Mouse (Mus musculus): ENCODE measurements around the gene Hoxa9. TPM values are rescaled to one million over a fixed set of nuclear protein-coding genes. Genes with fewer than 3 reads are reported as not detected.
A peak's percentile ranks its signal among the peaks of the same experiment; 100 is the strongest.

Hoxa9 gene
- polyA plus RNA-seq, 1 experiment from 2014 or later, result 57.3 TPM

GRCm38 (mm10) chr6:52245040-52245756, 14.3 kb upstream of the Hoxa9 start:
- under 1% methylated on average over 69 of the region's 71 CpGs for WGBS
- peak overlapping the region; percentile 88 for H3K27ac ChIP-seq
- H3K27me3 ChIP-seq (ENCODE audit: insufficient read depth, low read length), result no peaks in the 10 kb centered on the region
- peak overlapping the region; percentile 72 for H3K4me3 ChIP-seq (replicated peaks; ENCODE audit: low read depth, low read length)
- peak overlapping the region; percentile 90 for H3K4me2 ChIP-seq (ENCODE audit: low read length)
- peak overlapping the region; percentile 93 for H3K9ac ChIP-seq (ENCODE audit: low read depth, low read length)
- no peaks in the 10 kb centered on the region for H3K9me3 ChIP-seq (replicated peaks; ENCODE audit: low read length)
- peaks cover 22% of the 10 kb centered on the region for H3K4me1 ChIP-seq (replicated peaks; ENCODE audit: insufficient read depth, low read length)
- H3K36me3 ChIP-seq (ENCODE audit: insufficient read depth, low read length), result no peaks in the 10 kb centered on the region
- no peak for TF ChIP-seq CTCF (IDR thresholded peaks at IDR 0.05; ENCODE audit: low read depth)
- DNase-seq (ENCODE audit: low spot score) (no peak), ATAC-seq (replicated peaks; ENCODE audit: low FRiP score, low read depth) (peak; percentile 25)

DNA sequence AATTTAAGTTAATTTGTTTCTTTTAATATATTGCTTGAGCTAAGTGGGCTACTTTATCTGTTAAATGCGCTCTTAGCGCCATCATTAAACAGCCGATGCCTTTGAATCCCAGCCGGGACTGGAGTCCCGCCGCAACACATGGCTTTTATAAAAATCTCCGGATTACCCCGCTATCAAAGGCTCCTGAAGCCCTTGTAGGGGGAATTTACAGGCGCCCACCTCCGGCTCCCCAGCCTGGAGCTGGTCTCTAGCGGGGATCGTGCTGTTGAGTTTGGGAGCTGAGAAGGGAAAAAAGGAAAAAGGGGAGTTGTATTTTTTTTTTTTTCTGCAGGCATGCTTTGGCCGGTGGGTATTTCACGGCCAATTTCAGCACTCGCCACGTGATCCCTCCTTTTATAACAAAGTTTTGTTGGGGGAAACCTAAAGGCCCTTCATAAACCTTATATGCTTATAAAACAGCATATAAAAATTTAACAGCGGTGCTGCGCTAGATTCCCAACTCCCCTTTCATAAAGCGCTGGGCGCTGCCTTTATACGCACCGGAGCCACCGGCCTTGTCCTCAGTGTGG, 13.7 kb upstream of the Hoxa9 start:
- DNase-seq (ENCODE audit: low spot score), result no peak
- peak overlapping the region; percentile 72 for H3K4me3 ChIP-seq (replicated peaks; ENCODE audit: low read depth, low read length)
- no peak for TF ChIP-seq CTCF (IDR thresholded peaks at IDR 0.05; ENCODE audit: low read depth)
- peak overlapping the region; percentile 90 for H3K4me2 ChIP-seq (ENCODE audit: low read length)
- H3K27me3 ChIP-seq (ENCODE audit: insufficient read depth, low read length), result no peaks in the 10 kb centered on the region
- H3K4me1 ChIP-seq (replicated peaks; ENCODE audit: insufficient read depth, low read length), result peaks cover 19% of the 10 kb centered on the region
- H3K9me3 ChIP-seq (replicated peaks; ENCODE audit: low read length), result no peaks in the 10 kb centered on the region
- H3K27ac ChIP-seq, result peak overlapping the region; percentile 88
- WGBS, result 4% methylated on average over 23 of the region's 23 CpGs
- no peaks in the 10 kb centered on the region for H3K36me3 ChIP-seq (ENCODE audit: insufficient read depth, low read length)
- ATAC-seq (replicated peaks; ENCODE audit: low FRiP score, low read depth), result no peak
- H3K9ac ChIP-seq (ENCODE audit: low read depth, low read length), result peak overlapping the region; percentile 93

- Histone ChIP-seq H3K9ac (ENCODE audit: low read depth, low read length) (peak overlapping the region; percentile 93), H3K9me3 (replicated peaks; ENCODE audit: low read length) (no peaks in the 10 kb centered on the region), H3K27ac (peak overlapping the region; percentile 88), H3K36me3 (ENCODE audit: insufficient read depth, low read length) (no peaks in the 10 kb centered on the region), H3K4me1 (replicated peaks; ENCODE audit: insufficient read depth, low read length) (peaks cover 17% of the 10 kb centered on the region), H3K27me3 (ENCODE audit: insufficient read depth, low read length) (no peaks in the 10 kb centered on the region), H3K4me2 (ENCODE audit: low read length) (peak overlapping the region; percentile 90), H3K4me3 (replicated peaks; ENCODE audit: low read depth, low read length) (peak overlapping the region; percentile 72)
- DNase-seq (ENCODE audit: low spot score) (no peak), ATAC-seq (replicated peaks; ENCODE audit: low FRiP score, low read depth) (no peak)
- 10% methylated on average over 12 of the region's 12 CpGs for WGBS
- TF ChIP-seq CTCF (IDR thresholded peaks at IDR 0.05; ENCODE audit: low read depth), result no peak
These were observed 12.8 kb upstream of the Hoxa9 start for GRCm38 (mm10) chr6:52243681-52244121.

DNA sequence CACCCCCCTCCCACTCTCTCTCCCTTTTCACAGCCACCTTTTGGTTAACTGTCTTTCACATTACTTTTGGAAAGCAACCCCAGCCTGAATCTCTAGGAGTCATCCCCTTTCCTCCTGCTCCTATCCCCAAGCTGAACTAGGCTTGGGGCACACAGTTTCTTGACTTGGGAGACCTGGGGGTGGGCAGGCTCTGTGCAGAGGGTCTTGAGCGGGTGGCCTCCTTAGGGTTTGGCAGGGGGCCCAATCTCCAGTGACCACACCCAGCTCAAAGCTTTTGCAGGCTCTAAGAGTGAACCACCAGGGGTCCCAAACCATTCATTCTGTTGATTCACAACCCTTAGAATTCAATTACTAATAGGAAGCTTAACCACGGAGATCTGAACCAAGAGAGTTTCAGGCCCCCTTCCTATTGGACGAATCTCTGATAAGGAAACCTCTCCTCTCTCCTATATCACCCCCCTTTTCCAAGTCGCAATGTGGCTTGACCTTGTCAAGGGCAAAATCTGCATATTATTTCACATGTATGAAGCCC, 12.0 kb upstream of the Hoxa9 start:
- 20% methylated on average over 4 of the region's 4 CpGs for WGBS
- DNase-seq (ENCODE audit: low spot score) (peak; percentile 86), ATAC-seq (replicated peaks; ENCODE audit: low FRiP score, low read depth) (no peak)
- Histone ChIP-seq H3K9ac (ENCODE audit: low read depth, low read length) (peak overlapping the region; percentile 93), H3K4me2 (ENCODE audit: low read length) (peak overlapping the region; percentile 90), H3K27me3 (ENCODE audit: insufficient read depth, low read length) (no peaks in the 10 kb centered on the region), H3K36me3 (ENCODE audit: insufficient read depth, low read length) (no peaks in the 10 kb centered on the region), H3K4me3 (replicated peaks; ENCODE audit: low read depth, low read length) (peak overlapping the region; percentile 72), H3K9me3 (replicated peaks; ENCODE audit: low read length) (no peaks in the 10 kb centered on the region), H3K4me1 (replicated peaks; ENCODE audit: insufficient read depth, low read length) (peaks cover 11% of the 10 kb centered on the region), H3K27ac (peak overlapping the region; percentile 88)
- 0 out of 2 replicates have a peak, but pooled peaks have one; percentile 26 for TF ChIP-seq CTCF (IDR thresholded peaks at IDR 0.05; ENCODE audit: low read depth)

GRCm38 (mm10) chr6:52241001-52241621, 10.2 kb upstream of the Hoxa9 start:
- no peak for ATAC-seq (replicated peaks; ENCODE audit: low FRiP score, low read depth)
- peak overlapping the region; percentile 97 for H3K27ac ChIP-seq
- H3K9me3 ChIP-seq (replicated peaks; ENCODE audit: low read length), result no peaks in the 10 kb centered on the region
- peak overlapping the region; percentile 92 for H3K4me2 ChIP-seq (ENCODE audit: low read length)
- peak overlapping the region; percentile 85 for H3K4me3 ChIP-seq (replicated peaks; ENCODE audit: low read depth, low read length)
- WGBS, result 11% methylated on average over 9 of the region's 9 CpGs
- no peaks in the 10 kb centered on the region for H3K27me3 ChIP-seq (ENCODE audit: insufficient read depth, low read length)
- no peak for TF ChIP-seq CTCF (IDR thresholded peaks at IDR 0.05; ENCODE audit: low read depth)
- peak overlapping the region; percentile 98 for H3K9ac ChIP-seq (ENCODE audit: low read depth, low read length)
- H3K4me1 ChIP-seq (replicated peaks; ENCODE audit: insufficient read depth, low read length), result peaks cover 13% of the 10 kb centered on the region
- DNase-seq (ENCODE audit: low spot score), result no peak
- no peaks in the 10 kb centered on the region for H3K36me3 ChIP-seq (ENCODE audit: insufficient read depth, low read length)

GRCm38 (mm10) chr6:52240389-52241000, 9.6 kb upstream of the Hoxa9 start, which contains the start of gene Hoxa10:
Gene Hoxa10, minus strand, starts transcription at chr6:52240854.
- peak within 1 kb of the TSS; percentile 97 for H3K27ac ChIP-seq
- H3K27me3 ChIP-seq (ENCODE audit: insufficient read depth, low read length), result no peaks in the 10 kb centered on the region
- H3K4me1 ChIP-seq (replicated peaks; ENCODE audit: insufficient read depth, low read length), result peaks cover 13% of the 10 kb centered on the region
- no peaks in the 10 kb centered on the region for H3K9me3 ChIP-seq (replicated peaks; ENCODE audit: low read length)
- peak within 1 kb of the TSS; percentile 98 for H3K9ac ChIP-seq (ENCODE audit: low read depth, low read length)
- ATAC-seq (replicated peaks; ENCODE audit: low FRiP score, low read depth), result peak; percentile 68
- H3K36me3 ChIP-seq (ENCODE audit: insufficient read depth, low read length), result no peaks in the 10 kb centered on the region
- TF ChIP-seq CTCF (IDR thresholded peaks at IDR 0.05; ENCODE audit: low read depth), result peak; percentile 89
- peak within 1 kb of the TSS; percentile 92 for H3K4me2 ChIP-seq (ENCODE audit: low read length)
- H3K4me3 ChIP-seq (replicated peaks; ENCODE audit: low read depth, low read length), result peak within 1 kb of the TSS; percentile 85
- WGBS, result 2% methylated on average over 35 of the region's 35 CpGs
- DNase-seq (ENCODE audit: low spot score), result peak; percentile 97
